Mouse (Mus musculus) skeletal muscle tissue, adult 2 months (tissue): ENCODE data around the gene Kel.

Source experiments
- DNase-seq: peaks from one replicate; pipeline ENCODE4 v3.0.0-alpha.2; 2012; ENCODE audit warnings: low read depth, low spot score

Kel gene

DNA sequence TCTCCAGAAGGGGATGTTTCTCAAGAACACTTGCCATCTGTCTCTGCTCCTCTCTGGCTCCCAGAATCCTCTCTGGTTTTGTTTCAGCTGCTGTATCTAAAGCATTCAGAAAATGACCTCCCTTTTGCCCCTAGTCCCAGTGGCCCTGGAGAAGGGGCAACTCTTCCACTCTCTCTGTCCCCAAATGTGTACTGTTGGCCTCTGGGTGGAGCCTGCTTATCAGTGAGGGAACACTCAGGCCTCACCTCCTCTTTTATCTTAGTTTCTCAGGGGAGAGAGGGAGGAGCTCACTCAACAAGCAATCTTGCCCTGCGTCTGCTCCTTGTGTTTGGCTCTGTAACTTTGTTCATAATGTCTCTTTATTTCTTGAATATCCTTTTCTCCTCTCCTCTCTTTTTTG lies at the start of gene Kel:
Gene Kel, minus strand, starts transcription at position 217 of the 400 bp plus-strand sequence.
- DNase-seq, result no peak

DNA sequence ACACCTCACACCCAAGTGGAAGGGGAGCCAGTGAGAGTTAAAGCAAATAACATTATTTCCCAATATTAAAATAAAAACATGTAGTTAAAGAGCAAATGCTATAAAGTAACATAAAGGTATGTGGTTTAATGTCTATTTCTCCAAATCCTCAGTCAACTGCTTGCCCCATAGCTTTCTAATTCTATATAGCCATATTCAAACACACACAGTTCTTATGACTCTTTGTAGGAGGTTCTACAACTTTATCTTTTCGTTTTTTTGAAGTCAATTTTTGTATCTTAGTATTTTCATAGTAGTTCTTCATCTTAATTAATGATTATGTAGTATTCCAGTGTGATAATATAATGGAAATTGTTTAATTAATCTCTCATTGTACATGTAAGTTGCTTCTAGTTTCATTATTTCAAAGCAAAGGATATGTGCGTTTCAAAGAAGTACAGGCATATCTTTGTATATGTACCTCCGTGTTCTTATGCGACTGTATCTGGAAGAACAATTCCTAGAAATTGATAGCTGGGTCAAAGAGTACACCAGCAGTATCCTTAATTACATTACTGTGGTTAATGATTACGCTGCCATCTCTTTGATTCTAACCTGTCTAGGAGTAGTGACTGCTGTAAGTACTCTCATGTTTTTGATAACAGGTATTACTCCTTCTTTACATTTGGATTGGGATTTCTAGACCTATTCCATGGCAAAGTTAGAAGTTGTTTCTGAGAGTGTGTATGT lies 40.7 kb upstream of the Kel start:
- DNase-seq, result no peak

GRCm38 (mm10) chr6:41741101-41741500 lies 37.0 kb upstream of the Kel start:
- DNase-seq, result no peak

- no peak for DNase-seq
Observed at GRCm38 (mm10) chr6:41734719-41735470, 30.8 kb upstream of the Kel start.

GRCm38 (mm10) chr6:41727989-41728609 lies 24.0 kb upstream of the Kel start:
- no peak for DNase-seq

- no peak for DNase-seq
Observed at GRCm38 (mm10) chr6:41721430-41721829, 17.3 kb upstream of the Kel start.

GRCm38 (mm10) chr6:41710281-41710680 lies 6.1 kb upstream of the Kel start:
- no peak for DNase-seq

GRCm38 (mm10) chr6:41706275-41706674 lies 2.1 kb upstream of the Kel start:
- DNase-seq, result no peak

DNA sequence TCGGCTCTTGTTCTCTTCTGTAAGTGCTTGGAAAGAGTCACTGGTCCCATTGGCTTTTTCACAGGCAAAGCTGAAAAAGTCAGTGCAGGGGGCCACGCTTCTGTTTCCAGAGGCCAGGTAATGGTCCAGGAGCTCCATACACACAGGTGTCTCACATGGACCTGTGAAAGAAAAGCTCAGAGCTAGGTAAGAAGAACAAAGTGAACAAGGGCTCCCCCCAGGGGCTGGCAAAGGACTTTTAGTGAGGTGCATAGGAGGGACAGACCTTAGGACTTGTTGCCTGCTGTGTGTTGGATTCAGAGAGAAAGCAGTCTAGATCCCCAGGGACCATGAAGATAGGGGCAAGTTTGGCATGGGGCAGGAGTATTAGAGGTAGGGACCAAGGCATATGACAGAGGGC lies 1.2 kb downstream of the Kel start:
- no peak for DNase-seq

GRCm38 (mm10) chr6:41701245-41701644 lies 2.9 kb downstream of the Kel start:
- no peak for DNase-seq

- DNase-seq, result no peak
Observed at GRCm38 (mm10) chr6:41694407-41694806, 9.7 kb downstream of the Kel start.

- no peak for DNase-seq
Observed at GRCm38 (mm10) chr6:41692200-41692599, 11.9 kb downstream of the Kel start.

DNA sequence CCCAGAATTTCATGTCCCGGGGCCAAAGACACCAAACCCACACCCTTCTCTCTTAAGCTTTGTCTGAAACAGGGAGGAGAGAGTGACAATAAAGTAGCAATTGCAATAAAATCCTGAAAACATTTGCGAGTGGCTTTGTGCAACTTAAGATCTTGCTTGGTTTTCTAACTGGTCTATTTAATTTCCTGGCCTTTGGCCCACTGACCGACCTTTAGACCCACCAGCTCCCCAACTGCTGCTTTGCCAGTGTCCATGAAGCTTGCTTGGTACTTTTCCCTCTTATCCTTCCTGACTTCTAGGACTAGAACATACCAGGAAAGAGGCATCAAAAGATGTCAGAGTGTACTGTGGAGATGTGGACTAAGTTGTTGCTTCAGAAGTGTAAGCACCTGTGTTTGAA lies 18.5 kb downstream of the Kel start:
- no peak for DNase-seq

GRCm38 (mm10) chr6:41684911-41685310 lies 19.2 kb downstream of the Kel start:
- no peak for DNase-seq

- DNase-seq, result no peak
Observed at GRCm38 (mm10) chr6:41684131-41684530, 20.0 kb downstream of the Kel start, which contains the start of gene Llcfc1. TSS of gene Llcfc1 (plus strand) at chr6:41684431.

DNA sequence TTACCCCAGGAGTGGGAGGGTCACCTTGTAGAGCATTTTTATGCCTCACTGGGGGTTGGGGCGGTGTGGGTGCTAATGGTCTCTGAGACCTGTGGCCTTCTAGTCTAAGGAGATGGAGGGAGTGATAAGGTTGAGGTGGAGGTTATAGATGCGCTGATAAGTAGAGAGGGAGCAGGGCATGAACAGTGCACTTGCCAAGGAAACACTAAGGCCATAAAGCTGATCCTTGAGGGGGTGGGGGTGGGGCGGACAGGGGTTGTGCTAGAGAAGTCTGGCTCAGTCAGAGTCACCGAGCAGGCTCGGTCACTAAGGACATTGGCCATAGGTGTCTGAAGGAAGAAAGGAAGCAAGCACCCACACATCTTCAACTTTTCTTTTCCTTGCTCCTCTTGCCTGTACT lies 22.5 kb downstream of the Kel start:
- no peak for DNase-seq

GRCm38 (mm10) chr6:41680669-41681068 lies 23.5 kb downstream of the Kel start, which contains the start of gene Trpv5:
TSS of gene Trpv5 (minus strand) at chr6:41680769.
- no peak for DNase-seq

- DNase-seq, result no peak
Observed at GRCm38 (mm10) chr6:41676530-41676929, 27.6 kb downstream of the Kel start.

- DNase-seq, result no peak
Observed at GRCm38 (mm10) chr6:41662320-41662719, 41.8 kb downstream of the Kel start.

DNA sequence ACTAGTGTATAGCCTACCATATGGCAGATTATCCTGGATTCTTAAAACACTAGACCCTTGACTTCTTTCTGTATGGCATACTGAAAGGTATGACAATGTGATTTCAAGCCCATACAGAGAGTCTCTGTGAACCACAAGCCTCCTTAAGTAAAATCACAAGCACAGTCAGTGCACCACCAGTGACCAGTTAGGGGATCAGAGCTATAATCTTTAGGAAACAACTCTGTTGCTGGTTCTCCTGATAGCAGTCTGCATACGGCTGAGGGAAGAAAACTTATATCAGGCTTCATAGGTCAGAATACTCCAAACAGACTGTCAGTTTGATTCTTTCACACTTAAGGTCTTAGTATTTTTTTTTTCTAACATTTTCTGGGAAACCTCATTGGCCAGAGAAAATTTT lies 45.7 kb downstream of the Kel start:
- no peak for DNase-seq

- DNase-seq, result no peak
Observed at GRCm38 (mm10) chr6:41654648-41655047, 49.5 kb downstream of the Kel start.

- no peak for DNase-seq
Observed at GRCm38 (mm10) chr6:41653173-41653572, 51.0 kb downstream of the Kel start.

GRCm38 (mm10) chr6:41646672-41647071 lies 57.5 kb downstream of the Kel start:
- no peak for DNase-seq
